Mouse (Mus musculus) megakaryocyte progenitor cell, adult 5-6 weeks (primary cell): ENCODE data around the gene Myadml2. TPM values are rescaled to one million over a fixed set of nuclear protein-coding genes. Genes with fewer than 3 reads are reported as not detected.

ENCODE experiments used
- ATAC-seq: replicated peaks from 2 replicates; pipeline ENCODE4 v1.8.0; 2016; ENCODE audit warnings: mild to moderate bottlenecking, moderate TSS enrichment, inconsistent platforms; ENCODE audit not compliant: poor library complexity
- total RNA-seq, 2 experiments: library from RNA; stranded (forward) in 1 of 2; stranded (reverse) in 1 of 2; fragments of 157-497, 149-512 nt in 1 of 2; fragments of 200-1000 nt in 1 of 2; gene quantifications; 2 replicates each; pipeline versions ENCODE4 v1.2.3 to v1.2.4; 2015 to 2017

Gene Myadml2
- total RNA-seq, 2 experiments from 2014 or later = 1.3 to 4.0 TPM

DNA sequence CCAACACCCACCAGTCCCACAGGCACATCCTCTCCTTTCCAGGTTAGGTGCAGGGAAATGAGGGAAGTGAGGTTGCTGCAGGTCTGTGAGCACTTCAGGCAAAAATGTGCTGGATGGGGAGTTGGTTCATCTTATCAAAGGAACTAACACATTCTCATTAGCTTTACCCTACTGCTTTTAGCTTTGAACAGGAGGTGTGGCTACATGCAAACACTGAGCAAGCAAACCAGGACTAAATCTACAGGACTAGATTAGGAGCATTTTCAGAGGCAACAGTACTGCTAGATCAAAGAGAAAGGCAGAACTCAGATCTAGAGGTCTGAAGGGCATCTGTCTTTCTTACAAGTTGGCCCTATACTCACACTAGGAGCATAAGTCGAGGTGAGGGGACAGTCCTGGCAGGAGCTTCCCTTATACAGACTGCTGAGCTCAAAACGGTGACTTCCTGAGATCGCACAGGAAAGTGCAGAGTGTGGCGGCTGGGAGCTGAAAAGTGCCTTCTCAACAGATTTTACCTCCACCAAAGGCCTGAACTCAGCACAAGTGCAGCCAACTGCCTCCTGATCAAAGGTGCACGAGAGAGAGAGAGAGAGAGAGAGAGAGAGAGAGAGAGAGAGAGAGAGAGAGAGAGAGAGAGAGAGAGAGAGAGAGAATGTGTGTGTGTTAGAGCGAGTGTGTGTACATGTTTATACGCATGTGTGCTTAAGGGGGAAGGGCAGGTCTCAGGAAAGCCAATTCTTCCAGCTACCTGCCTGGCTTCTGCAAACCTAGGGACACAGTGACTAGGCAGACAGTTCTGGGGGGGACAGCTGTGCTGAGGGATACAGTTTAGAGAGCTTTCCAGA, 16.9 kb downstream of the Myadml2 start:
- no peak for ATAC-seq

DNA sequence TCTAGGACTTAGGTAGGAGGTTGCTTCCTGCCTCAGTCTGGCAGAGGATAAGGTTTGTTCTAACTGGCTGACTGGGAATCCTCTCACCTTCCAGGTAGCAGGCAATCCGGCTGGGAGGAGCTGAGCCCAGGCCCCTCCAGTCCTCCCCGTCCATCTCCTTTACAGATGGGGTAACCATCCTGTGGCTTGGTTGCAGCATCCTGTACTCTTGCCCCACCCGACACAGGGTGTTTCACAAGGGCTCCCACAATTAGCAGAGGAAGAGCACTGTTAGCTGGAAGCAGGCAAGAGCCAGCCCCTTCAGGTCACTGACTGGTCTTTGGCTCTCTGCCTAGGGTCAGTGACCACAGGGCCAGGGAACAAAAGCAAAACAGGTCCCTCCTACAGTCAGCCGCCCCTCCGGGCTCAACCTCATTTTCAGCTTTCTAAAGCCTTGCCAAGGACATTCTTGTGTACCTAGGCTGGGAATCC, 17.5 kb downstream of the Myadml2 start:
- ATAC-seq = peak; percentile 42

DNA sequence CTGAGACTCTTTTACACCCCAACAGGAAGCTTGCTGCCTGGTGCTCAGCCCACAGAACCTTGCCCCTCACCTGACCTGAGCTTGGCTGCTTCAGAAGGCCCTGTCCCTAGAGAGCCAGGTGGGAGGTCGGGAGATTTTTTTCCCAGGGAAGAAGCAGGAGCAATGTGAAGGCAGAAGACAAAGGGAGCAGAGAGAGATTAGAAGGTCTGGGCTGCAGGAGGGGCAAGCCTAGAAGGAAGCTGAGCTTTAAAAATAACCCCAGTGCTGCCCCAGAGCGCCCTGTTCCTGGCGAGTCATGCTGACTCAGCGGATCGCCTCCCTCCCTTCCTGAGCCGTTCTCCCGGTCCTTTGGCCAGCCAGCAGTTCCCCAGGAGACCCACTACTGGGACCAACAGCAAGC, 18.0 kb downstream of the Myadml2 start:
- ATAC-seq = 0 out of 2 replicates have a peak, but pooled peaks have one; percentile 4

DNA sequence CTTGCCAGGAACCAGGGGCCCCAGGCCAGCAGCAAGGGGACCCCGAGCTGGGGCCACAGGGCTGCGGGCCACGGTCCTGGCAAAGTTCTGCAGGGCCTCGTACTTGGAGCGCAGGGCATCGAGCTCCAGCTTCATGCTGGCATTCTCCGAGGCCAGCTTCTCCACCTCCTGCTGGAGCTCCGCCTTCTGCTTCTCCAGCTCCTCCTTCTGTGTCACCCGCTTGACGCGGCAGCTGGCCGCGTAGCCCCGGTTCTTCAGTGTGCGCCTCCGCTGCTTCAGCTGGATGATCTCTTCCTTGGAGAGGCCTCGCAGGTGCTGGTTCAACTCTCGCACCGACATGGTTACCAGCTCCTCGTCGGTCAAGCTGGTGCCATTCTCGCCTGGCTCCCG, 18.6 kb downstream of the Myadml2 start:
- peak; percentile 29 for ATAC-seq

DNA sequence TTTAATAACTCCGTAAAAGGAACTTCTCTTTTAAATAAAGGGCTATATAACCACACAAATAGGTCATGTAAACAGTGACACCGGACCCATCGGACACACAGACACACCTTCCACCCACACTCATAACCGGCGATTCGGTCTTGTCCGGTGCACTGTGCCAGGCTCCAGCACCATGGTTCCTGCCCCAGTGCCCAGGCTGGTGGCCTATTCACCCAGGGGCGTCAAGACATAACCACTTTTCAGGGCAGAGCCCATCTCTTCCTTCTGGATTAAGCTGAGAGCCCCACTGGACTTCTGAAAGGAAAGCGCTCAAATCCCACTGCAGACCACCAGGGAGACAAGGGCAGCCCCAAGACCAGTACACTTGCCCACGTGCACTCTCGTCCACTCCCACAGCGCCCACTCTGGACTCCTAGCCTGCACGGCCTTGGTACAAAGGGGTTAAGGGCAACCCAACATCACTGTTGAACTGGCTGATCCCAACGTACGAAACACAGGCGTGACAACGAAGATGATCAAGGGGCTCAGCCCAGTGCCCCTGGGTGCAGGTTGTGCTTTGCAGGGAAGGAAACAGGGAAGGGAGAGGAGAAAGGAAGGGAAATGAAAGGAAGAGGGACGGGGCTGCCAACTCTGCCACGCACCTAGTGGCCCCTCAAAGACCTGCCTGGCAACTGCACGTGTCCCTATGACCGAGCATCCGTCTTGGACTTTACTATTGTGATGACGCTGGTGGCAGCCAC, 19.2 kb downstream of the Myadml2 start:
- no peak for ATAC-seq

DNA sequence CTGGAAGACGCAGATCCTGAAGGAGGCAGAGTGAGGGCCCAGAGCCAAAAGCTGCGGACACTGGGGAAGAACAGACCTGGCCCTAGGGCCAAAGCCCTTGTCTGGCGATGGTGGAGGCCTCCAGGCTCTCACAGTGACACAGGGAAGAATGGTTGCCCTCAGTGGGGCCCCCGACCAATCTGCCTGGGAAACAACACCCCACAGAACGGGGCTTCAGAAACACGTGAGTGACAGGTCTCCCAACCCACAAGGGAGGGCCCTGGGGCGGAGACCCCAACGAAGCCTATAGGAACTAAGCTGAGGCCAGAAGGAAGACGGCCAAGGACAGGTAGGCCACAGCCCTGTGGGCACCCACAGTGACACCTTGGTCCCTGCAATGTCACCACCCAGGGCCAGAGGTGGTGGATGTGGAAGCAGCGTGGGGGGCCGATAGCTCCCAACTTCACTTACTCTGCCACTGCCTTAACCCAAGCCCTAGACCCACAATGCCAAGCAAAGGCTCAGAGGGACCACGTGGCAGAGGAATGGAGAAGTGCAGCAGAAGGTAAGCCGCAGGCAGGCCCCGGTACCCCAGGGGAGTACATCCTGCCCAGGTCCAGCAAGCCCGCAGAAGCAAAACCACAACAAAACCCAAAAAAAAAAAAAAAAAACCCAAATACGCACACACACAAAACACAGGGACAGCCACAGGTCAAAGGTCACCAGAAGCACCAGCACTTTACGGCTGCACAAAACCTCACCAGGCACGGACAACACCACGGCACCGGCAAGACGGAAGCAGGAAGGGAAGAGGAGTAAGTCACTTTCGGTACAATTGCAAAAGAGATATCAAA, 20.3 kb downstream of the Myadml2 start:
- peak; percentile 20 for ATAC-seq

DNA sequence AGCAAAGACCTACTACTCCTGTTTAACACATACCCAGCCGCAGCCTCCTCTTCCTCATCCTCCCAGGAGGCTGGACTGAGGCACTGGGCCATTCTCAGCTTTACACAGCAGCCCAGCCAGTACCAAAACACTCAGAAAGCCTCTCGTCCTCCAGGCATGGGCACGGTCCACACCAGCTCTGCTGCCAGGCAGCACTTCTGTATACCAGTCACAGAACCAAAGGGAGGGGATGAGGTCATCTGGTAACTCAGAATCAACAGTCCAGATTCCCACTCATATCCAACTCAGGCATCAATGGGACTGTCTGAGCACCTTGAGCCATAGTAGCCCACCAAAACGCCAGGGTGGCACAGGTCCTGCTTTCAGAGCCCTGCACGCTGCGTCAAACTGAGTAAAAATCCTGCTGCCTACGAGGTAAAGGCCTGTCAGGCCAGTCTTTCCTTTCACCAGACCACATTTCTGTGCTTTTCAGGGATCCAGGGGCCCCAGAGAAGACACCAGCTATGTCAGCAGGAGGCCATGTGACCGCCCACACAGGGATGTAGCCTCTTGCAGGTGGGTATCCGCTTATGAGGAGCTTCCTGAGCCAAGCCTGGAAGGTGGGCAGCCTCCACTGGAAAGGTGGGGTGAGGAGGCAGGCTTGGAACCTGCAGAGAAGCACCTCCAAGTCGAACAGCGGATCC, 21.0 kb downstream of the Myadml2 start:
- no peak for ATAC-seq

DNA sequence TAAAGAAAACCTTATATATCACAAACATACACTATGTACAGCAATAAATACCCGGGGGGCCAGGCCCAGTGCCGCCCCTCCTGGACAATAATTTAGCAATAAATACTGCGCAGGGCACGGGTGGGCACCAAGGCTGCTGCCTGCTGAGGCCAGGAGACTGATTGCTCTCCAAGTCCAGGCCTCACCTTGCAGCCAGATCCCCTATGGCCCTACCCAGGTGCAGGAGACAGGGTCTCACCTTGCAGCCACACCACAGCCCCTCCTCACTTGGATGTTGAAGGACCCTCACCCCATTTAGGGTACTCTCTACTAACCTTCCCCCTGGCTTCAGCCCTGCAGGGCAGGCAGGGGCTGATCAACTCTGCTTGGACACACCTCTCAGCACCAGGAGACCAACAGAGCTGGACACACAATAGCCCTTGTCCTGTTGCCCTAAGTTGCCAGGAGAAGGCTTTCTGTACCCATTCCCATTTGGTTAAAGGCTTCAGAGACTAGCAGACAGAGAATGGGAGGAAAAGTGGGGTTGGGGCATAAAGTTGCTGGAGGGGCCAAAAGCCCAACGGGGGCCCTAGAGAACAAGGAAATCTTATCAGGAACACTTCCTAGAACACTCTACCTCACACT, 22.7 kb downstream of the Myadml2 start, which contains the start of gene Sirt7:
Gene Sirt7, minus strand, starts transcription at position 89 of the 624 bp plus-strand sequence.
- no peak for ATAC-seq

DNA sequence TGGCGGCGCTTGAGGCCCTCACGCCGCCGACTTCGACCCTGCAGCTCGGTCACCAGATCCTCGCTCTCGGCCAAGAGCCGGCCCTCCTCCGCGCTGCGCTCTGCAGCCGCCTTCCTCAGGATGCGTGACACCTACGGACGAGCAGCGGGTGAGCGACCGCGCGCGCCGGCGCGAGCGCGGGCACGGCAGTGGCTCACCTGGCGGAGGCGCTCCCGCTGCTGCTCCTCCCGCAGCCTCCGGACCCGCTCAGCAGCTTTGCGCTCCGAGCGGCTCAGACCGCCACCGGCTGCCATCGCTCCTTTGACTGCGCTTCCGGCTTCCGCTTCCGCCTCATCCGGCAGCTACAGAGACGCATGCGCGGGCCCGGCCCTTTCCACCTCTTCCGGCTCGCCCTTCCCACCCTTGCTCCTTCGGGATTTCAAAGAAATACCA, 23.3 kb downstream of the Myadml2 start:
- ATAC-seq = peak; percentile 54

DNA sequence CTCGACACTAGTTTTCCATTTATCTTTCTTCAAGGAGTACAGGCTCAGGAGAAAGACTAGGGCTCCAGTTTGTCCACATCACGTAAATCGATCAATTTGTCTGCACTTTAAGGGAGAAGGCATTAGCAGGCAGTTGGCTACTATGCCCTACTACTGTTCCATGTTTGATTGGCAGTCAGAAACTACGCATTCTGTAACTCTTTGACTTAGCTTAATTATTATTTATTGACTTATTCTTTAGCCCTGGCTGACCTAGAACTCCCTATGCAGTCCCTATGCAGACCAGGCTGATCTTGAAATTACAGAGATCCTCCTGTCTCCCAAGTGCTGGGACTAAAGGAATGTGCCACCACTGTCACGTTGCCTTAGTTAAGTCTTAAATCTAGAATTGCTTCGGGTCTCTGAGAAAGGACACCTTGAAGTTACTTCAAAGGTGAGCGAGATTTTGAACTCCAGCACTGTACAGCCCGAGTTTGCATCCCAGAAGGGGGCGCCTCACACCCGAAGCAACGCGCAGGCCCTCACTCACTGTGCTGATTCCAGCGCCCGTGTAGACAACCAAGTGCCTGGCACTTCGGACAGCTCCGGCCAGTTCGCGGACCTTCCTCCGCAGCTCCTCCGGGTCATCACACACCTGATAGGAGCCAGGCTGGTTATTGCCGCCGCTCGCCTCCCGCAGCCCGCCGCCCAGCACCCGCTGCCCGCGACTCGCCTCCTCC, 23.8 kb downstream of the Myadml2 start:
- peak; percentile 48 for ATAC-seq

DNA sequence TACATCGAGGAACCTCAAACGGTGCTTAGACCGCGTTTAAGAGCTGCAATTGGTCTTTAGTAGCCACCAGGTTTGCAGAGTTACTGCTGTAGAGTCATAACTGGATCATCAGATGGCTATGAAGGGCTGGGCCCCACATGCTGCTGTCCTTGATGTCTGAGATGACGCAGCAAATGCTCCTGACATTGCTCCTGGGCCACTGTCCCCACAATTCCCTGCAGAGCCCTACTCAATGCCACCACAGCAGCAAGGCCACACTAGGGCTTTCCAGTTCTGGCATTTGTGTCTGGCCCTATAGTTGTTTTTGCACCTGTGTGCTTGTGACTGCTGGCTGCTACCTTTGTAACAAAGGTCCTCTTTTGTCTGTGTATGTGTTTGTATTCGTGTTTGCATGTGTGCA, 25.2 kb downstream of the Myadml2 start:
- ATAC-seq = no peak

DNA sequence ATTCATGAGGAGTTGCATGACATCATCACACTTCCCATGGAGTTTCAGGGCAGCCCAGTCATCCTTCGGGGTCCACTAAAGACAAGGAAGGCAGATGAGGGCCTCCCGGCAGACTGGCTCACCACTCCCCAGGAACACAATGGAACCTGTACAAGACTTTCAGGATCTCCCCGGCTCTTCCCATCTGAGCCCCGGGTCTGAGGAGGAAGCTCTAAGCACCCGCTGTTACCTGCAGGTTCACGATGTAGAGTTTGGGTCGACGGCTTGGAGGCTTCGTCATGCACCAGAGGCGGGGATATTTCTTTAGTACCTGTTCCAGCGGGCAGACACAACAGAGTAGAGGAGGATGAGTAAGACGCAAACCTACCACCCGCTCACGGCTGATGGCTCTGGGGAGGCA, 27.8 kb downstream of the Myadml2 start:
- ATAC-seq = no peak

DNA sequence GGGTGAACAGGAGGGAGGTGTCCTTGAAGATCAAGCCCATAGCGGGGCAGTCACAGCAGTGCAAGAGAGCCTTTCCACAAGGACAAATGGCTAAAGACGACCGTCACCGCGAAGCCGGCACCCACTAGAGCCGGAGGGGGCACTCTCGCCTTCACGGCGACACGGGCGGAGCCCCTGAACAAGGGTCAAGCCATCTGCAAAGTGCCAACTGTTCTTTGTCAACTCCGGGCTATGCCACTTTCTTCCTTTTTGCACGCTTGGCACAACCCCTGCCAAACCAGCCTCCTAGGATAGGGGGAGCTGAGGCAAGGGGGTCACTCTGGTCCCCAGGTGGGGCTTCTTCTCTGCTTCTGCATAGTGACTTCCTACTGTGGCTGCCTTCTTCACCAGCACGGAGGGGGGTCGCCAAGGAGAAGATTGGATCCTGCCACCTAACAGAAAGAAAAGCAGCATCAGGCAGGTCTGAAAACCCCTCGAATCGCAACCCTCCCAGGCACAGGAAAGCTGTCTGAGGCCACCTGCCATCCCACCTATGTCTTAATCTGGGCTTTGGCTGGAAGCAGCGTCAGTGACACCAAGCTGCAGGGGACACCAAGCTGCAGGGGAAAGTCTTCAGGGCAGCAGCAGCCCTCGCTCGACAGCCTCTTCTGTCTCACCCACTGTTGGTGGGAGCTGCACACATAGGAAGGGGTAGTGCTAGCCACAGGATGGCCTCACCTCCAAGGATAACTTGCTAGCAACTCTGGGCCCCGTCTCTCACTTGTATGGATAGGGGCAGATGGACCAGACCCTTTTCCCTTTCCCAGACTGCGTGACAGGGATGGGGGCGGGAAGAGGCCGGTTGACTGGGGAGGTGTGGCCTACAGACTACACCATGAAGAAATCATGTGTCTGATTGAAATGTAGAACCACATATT, 29.1 kb downstream of the Myadml2 start:
- no peak for ATAC-seq

DNA sequence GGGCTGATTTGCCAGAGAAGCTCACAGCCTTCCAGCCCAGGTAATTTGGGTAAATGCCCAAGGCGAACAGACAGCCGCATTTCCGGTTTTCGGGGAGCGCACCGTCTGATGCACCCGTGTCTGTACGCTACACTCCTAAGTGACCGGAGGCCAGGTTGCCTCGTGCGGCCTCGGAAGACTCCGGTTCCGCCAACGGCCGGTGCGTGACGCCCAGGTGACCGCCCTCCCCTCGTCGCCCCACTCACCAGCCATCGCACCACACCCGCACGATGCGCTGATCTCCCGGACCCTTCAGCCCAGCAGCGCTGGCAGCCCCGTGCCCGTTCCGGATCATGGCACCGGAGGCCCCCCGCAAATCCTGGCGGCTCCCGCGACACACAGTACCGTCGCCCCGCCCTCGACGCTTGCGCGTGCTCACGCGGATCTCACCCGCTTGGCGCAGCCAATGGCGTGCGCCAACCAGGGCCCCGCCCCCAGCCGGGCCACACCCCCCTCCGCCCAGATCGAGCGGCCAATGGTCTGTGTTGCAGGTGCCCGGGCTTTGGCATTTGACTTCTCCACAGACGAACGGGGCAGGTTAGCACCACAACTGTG, 30.3 kb downstream of the Myadml2 start, which contains the start of gene Pcyt2:
Gene Pcyt2, minus strand, starts transcription at position 418 of the 594 bp plus-strand sequence.
- ATAC-seq = peak; percentile 96

DNA sequence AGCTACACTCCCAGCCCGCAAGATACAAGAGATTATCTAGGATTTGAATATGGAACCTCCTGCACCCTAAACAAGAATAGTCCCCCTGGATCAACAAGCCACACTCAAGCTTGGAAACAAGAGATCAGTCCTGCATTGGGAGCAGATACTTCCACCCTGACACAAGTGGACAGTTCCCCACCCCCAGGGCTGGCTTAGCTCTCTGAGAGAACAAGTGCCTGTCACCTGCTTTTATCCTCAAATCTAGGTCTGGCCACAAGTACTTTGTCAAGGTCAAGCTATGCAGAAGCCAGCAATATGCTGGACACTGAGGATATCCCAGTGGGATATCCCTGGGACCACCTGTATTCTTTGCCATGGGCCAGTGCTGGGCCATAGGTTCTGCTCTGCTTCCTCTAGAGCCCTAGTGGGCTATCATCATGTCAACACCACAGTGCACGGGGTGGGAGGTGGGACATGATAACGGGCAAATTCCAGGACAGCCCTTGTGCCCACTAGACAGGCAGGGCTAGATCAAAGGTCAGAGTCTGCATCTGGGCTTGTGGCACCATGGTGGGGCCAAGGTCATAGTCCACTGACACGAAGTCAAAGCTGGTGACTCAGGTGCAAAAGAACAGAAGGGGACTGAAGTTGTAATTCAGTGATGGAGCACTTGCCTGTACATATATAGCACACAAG, 31.2 kb downstream of the Myadml2 start:
- no peak for ATAC-seq

DNA sequence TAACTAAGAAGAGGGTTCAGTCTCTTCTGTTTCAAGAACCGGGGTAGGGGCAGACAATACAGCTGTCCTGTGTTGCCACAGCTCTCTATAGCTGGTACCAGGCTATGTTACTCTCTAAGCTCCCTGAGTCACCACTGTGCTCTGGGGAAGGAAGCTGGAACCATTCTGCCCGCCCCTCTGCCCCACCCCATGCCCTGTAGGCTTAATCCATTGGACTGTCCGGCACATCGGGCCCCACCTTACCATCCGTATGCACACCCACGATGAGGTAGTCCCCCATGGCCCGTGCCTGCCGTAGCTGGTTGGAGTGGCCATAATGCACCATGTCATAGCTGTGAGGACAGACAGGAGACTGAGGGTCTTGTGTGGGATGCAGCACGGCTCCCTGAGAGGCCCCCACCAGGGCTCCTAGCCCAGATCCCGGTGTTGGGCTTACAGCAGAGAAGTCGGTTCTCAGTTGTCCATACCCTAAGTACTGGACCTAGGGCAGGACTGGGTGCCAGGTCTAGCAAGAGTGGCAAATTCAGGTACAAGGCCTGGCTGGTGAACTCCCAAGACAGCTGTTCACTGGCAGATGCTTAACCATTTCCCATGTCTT, 32.3 kb downstream of the Myadml2 start:
- ATAC-seq = no peak

DNA sequence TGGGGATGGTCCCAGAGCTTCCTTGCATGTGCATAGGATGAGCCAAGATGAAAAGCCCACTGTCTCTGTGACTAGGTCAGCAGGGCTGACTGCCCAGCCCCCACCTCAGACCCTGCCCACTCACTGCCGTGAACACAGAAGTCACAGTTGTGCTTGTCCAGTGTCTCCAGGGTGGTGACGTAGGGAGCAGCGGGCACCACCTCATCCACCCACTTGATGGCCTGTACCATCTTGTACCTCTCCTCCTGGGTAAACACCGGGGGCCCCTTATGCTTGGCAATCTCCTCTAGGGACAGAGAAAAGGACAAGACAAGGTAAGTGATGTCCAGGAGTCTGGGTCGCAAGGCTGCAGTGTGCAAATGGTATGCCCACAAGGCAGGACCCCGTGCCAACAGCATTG, 32.8 kb downstream of the Myadml2 start:
- no peak for ATAC-seq
